8 mouse cellular contexts compared by ENCODE assay signal in the genomic region with DNA sequence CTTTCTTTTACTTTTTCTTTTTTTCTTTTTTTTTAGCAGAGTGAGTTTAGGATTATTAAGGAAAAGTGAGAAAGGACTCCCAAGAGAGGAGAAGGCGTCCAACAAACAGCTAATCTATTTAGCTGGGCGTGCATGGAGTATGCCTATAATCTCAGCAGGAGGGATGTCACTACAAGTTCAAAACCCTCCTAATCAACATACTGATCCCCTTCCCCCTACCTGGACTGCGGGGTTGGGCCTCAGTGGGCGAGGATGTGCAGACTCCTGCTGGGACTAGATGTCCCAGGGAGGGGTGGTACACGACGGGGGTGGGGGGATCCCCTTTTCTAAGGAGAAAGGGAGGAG. TPM values are rescaled to one million over a fixed set of nuclear protein-coding genes. Genes with fewer than 3 reads are reported as not detected.
A peak's percentile ranks its signal among the peaks of the same experiment; 100 is the strongest.
DNase-seq lines count a peak whose midpoint lies in the region; ATAC-seq and TF ChIP-seq lines count a peak whose summit lies in the region.

No protein-coding gene starts in this region.

- DNase-seq in embryo, embryonic 10 days (ENCODE audit: low spot score) = peak; percentile 57
- no peak for DNase-seq in embryo, embryonic 9.5 days (ENCODE audit: extremely low spot score)
- DNase-seq in forebrain, embryonic 11.5 days (ENCODE audit: low spot score) = no peak
- DNase-seq in c-Kit-positive CD71-positive TER-119-positive erythroid progenitor cells, embryonic 14.5 days (ENCODE audit: low spot score) = no peak
- no peak for DNase-seq in layer of hippocampus, adult 11-12 months (ENCODE audit: low spot score)
- DNase-seq in frontal cortex, postnatal 36 days (ENCODE audit: low spot score in 2 of 2) = no peak

- no peaks in the 10 kb centered on the region for H3K36me3 ChIP-seq in C2C12 (ENCODE audit: control insufficient read depth, insufficient read depth)
- no peaks in the 10 kb centered on the region for H3K36me3 ChIP-seq in forebrain, embryonic 11.5 days (ENCODE audit: control insufficient read depth, insufficient read depth, low read length)
- no peaks in the 10 kb centered on the region for H3K36me3 ChIP-seq in liver, embryonic 16.5 days (ENCODE audit: control insufficient read depth, insufficient read depth)

- 0% methylated on average over 6 of the region's 6 CpGs for WGBS in forebrain, embryonic 11.5 days
- 4% methylated on average over 6 of the region's 6 CpGs for WGBS in liver, embryonic 16.5 days (ENCODE audit: insufficient replicate concordance)

- H3ac ChIP-seq in C2C12 (ENCODE audit: control insufficient read depth, insufficient read length, low read depth) = peak overlapping the region; percentile 0

- H3K79me2 ChIP-seq in C2C12 (ENCODE audit: control insufficient read depth, insufficient read depth) = no peaks in the 10 kb centered on the region

- no peaks in the 10 kb centered on the region for H3K27me3 ChIP-seq in C2C12 (ENCODE audit: control insufficient read depth, insufficient read depth, insufficient read length)
- peaks cover 13% of the 10 kb centered on the region for H3K27me3 ChIP-seq in forebrain, embryonic 11.5 days (ENCODE audit: control insufficient read depth, insufficient read depth, low read length)
- H3K27me3 ChIP-seq in liver, embryonic 16.5 days (ENCODE audit: control insufficient read depth, insufficient read depth, low read depth, low read length) = peaks cover 21% of the 10 kb centered on the region

- no peak for TF ChIP-seq CTCF in C2C12 (IDR thresholded peaks at IDR 0.05; ENCODE audit: control insufficient read depth, insufficient read depth, insufficient read length)

- H3K4me3 ChIP-seq in C2C12 (ENCODE audit: insufficient read depth, poor library complexity, severe bottlenecking) = peak overlapping the region; percentile 21
- peak overlapping the region; percentile 42 for H3K4me3 ChIP-seq in forebrain, embryonic 11.5 days (ENCODE audit: low read depth, low read length)
- H3K4me3 ChIP-seq in liver, embryonic 16.5 days (ENCODE audit: low read depth, low read length) = peak overlapping the region; percentile 56

- no peaks in the 10 kb centered on the region for H3K9me3 ChIP-seq in forebrain, embryonic 11.5 days (ENCODE audit: control insufficient read depth, low read length)
- H3K9me3 ChIP-seq in liver, embryonic 16.5 days (replicated peaks; ENCODE audit: control insufficient read depth, low read length) = no peaks in the 10 kb centered on the region; the same call in 1 of the 2 replicates

- no peak overlapping the region for H3K27ac ChIP-seq in forebrain, embryonic 11.5 days (ENCODE audit: low read depth, low read length)
- H3K27ac ChIP-seq in liver, embryonic 16.5 days (ENCODE audit: low read length) = no peak overlapping the region

- ATAC-seq in forebrain, embryonic 11.5 days (replicated peaks; ENCODE audit: low FRiP score) = peak; percentile 32; the same call in 1 of the 2 replicates
- ATAC-seq in liver, embryonic 16.5 days (ENCODE audit: low read depth) = no peak

- peak overlapping the region; percentile 57 for H3K4me2 ChIP-seq in forebrain, embryonic 11.5 days (ENCODE audit: low read depth, low read length, severe bottlenecking)
- peak overlapping the region; percentile 72 for H3K4me2 ChIP-seq in liver, embryonic 16.5 days (ENCODE audit: low read depth, low read length)

- peak overlapping the region; percentile 43 for H3K9ac ChIP-seq in forebrain, embryonic 11.5 days (ENCODE audit: low read length)
- peak overlapping the region; percentile 30 for H3K9ac ChIP-seq in liver, embryonic 16.5 days (ENCODE audit: low read depth, low read length)

- H3K79me3 ChIP-seq in C2C12 (ENCODE audit: low read depth) = no peaks in the 10 kb centered on the region

- 0 out of 2 replicates have a peak, but pooled peaks cover 7% of the 10 kb centered on the region for H3K4me1 ChIP-seq in forebrain, embryonic 11.5 days (replicated peaks; ENCODE audit: control insufficient read depth, insufficient read depth, low read length)
- H3K4me1 ChIP-seq in liver, embryonic 16.5 days (ENCODE audit: control insufficient read depth, low read depth, low read length) = peaks cover 15% of the 10 kb centered on the region

TF ChIP-seq in C2C12, 6 proteins besides CTCF, POLR2A, EP300 and RAD21:
- TF ChIP-seq MYOD1 (IDR thresholded peaks at IDR 0.05; ENCODE audit: control insufficient read depth, insufficient read length, low read depth) (no peak), MAX (IDR thresholded peaks at IDR 0.05) (no peak), USF1 (IDR thresholded peaks at IDR 0.05; ENCODE audit: low read depth) (no peak), MYOG (IDR thresholded peaks at IDR 0.05; ENCODE audit: control insufficient read depth, extremely low read depth, insufficient read length) (no peak), CEBPB (IDR thresholded peaks at IDR 0.05; ENCODE audit: low read depth) (no peak), FOSL1 (IDR thresholded peaks at IDR 0.05; ENCODE audit: insufficient read depth, low read length, poor library complexity, severe bottlenecking) (no peak)
TF ChIP-seq in C2C12: peak in this region for 0.

RNA-seq across cellular contexts. Expression of a gene that starts 0.3 kb away (rescaled TPM):
- 8.0 TPM for polyA plus RNA-seq in C2C12 (2012; fragmentation: generic; extraction: Trizol)
- 12.3 and 12.7 TPM in 2 replicates for polyA plus RNA-seq in forebrain, embryonic 11.5 days (2014; fragmentation: Nextera tagmentation; extraction: Ambion mirVana)
- 0.22 and 0.40 TPM in 2 replicates for polyA plus RNA-seq in liver, embryonic 16.5 days (2015; fragmentation: Nextera tagmentation; extraction: Ambion mirVana)

RNA-seq across cellular contexts. Expression of a gene that starts 0.8 kb away (rescaled TPM):
- polyA plus RNA-seq in C2C12 (2012; fragmentation: generic; extraction: Trizol) = 1.9 TPM
- 0.51 and 2.1 TPM in 2 replicates for polyA plus RNA-seq in forebrain, embryonic 11.5 days (2014; fragmentation: Nextera tagmentation; extraction: Ambion mirVana)
- polyA plus RNA-seq in liver, embryonic 16.5 days (2015; fragmentation: Nextera tagmentation; extraction: Ambion mirVana) = 0.11 and 0.14 TPM in 2 replicates

RNA-seq across cellular contexts. Expression of a gene that starts 9.6 kb away (rescaled TPM):
- polyA plus RNA-seq in C2C12 (2012; fragmentation: generic; extraction: Trizol) = 24.4 TPM
- polyA plus RNA-seq in forebrain, embryonic 11.5 days (2014; fragmentation: Nextera tagmentation; extraction: Ambion mirVana) = 4.5 and 5.6 TPM in 2 replicates
- polyA plus RNA-seq in liver, embryonic 16.5 days (2015; fragmentation: Nextera tagmentation; extraction: Ambion mirVana) = 1.6 and 1.8 TPM in 2 replicates

RNA-seq across cellular contexts. Expression of a gene that starts 26.6 kb away (rescaled TPM):
- polyA plus RNA-seq in C2C12 (2012; fragmentation: generic; extraction: Trizol) = 3,051 TPM
- 648 and 653 TPM in 2 replicates for polyA plus RNA-seq in forebrain, embryonic 11.5 days (2014; fragmentation: Nextera tagmentation; extraction: Ambion mirVana)
- 395 and 402 TPM in 2 replicates for polyA plus RNA-seq in liver, embryonic 16.5 days (2015; fragmentation: Nextera tagmentation; extraction: Ambion mirVana)

RNA-seq across cellular contexts. Expression of a gene that starts 44.8 kb away (rescaled TPM):
- 9.1 TPM for polyA plus RNA-seq in C2C12 (2012; fragmentation: generic; extraction: Trizol)
- 1.5 TPM in 2 replicates for polyA plus RNA-seq in forebrain, embryonic 11.5 days (2014; fragmentation: Nextera tagmentation; extraction: Ambion mirVana)
- polyA plus RNA-seq in liver, embryonic 16.5 days (2015; fragmentation: Nextera tagmentation; extraction: Ambion mirVana) = 18.9 and 20.6 TPM in 2 replicates
